Mouse (Mus musculus) Patski (cell line): Measurements from ENCODE around the gene Parp1. TPM values are rescaled to one million over a fixed set of nuclear protein-coding genes. Genes with fewer than 3 reads are reported as not detected.
"Not testable (repeated sequence)": the region's sequence is repeated elsewhere in the genome, so short reads cannot be mapped to it uniquely, and the experiment has no call there.

ENCODE experiments used
- ATAC-seq: fragments of 100-300 bp; one replicate; pipeline ENCODE4 v1.8.0; 2021
- CTCF ChIA-PET: fragments of 350-600 bp; sonication (Branson Sonifier 250); formaldehyde crosslinking; loops from one replicate; lab custom pipeline; 2022; ENCODE audit warnings: inconsistent platforms; lab: Charles Lee
- POLR2A ChIA-PET: fragments of 350-600 bp; sonication (Branson Sonifier 250); formaldehyde crosslinking; loops from one replicate; lab custom pipeline; 2022; ENCODE audit warnings: antibody characterized with exemption, inconsistent platforms; lab: Charles Lee
- DNase-seq: peaks from one replicate; pipeline ENCODE4 v3.0.0-alpha.2; 2011; ENCODE audit warnings: low read depth, low spot score
- H3K27me3 ChIP-seq: fragments of 371-371 bp; one replicate; pipeline ENCODE4 v1.5.1; 2021
- CTCF ChIP-seq: fragments of 100-300 bp; IDR thresholded peaks from one replicate; pipeline ENCODE4 v1.5.1; 2021
- in situ Hi-C: fragments of 300-500 bp; cut with MboI; formaldehyde crosslinking; loops from 3 replicates; pipeline ENCODE4 v1.11.1; 2018; ENCODE audit warnings: low pct_unique_long_range_greater_than_20kb, mixed read lengths
- polyA plus RNA-seq: library from polyadenylated mRNA; unstranded; gene quantifications from one replicate; pipeline ENCODE4 v1.2.3, GENCODE M21; 2021

The Parp1 gene
- polyA plus RNA-seq, 1 experiment from 2014 or later = 99.1 TPM

DNA sequence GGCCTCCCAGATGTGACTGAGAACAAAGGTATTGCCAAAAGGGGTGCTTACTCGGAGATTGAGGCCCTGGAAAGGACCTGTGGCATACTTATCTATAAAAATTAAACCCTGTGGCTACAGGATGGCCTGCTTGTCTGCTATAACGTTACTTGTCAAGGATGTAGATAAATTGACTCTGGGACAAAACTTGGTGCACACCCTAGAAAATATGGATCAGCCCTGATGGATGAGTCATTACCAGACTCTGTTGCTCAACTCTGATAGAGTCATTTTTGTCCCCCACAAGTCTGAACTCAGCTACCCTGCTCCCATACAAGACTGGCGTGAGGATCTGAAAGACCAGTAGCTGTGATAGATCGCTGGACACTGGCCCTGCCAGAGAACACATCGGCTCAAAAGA, 11.8 kb upstream of the Parp1 start:
- ATAC-seq (no peak), DNase-seq (no peak)
- ChIA-PET CTCF (interaction anchor here (0.8 kb wide), 1 partner anchor 123 kb away, joined by 3 read pairs; no protein-coding TSS in a partner anchor), POLR2A (no interaction called here)
- TF ChIP-seq CTCF = no peak
- H3K27me3 ChIP-seq = peaks cover 28% of the 10 kb centered on the region
- in situ Hi-C loops = no loop called here

GRCm38 (mm10) chr1:180559454-180559853, 9.3 kb upstream of the Parp1 start:
- POLR2A ChIA-PET = no interaction called here
- H3K27me3 ChIP-seq = peaks cover 30% of the 10 kb centered on the region
- in situ Hi-C loops = no loop called here
- CTCF ChIA-PET = interaction anchor here (1.0 kb wide), 1 partner anchor 8 kb away, joined by 3 read pairs; no protein-coding TSS in a partner anchor
- DNase-seq (no peak), ATAC-seq (no peak)
- no peak for TF ChIP-seq CTCF

- in situ Hi-C loops = no loop called here
- POLR2A ChIA-PET = no interaction called here
These were observed 7.5 kb upstream of the Parp1 start for GRCm38 (mm10) chr1:180561187-180561586.

DNA sequence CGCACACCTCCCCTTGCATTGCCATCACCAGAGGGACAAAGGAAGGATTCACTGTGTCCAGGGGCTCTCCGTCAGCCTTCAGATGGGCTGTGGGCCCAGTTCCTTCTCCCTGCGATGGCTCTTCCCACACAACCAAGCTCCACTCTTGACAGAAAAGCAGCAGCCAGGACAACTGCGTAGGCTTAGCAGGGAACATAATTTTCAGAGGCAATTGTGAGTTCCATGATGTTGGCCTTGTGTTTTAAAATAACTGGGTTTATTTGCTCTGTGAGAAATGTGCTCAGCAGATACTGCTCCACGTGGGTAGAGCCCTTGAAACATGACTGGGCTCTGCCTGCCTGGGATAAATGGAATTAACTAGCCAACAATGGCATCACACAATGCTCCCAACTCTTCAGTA, 3.8 kb upstream of the Parp1 start:
- ChIA-PET CTCF (no interaction called here), POLR2A (no interaction called here)
- in situ Hi-C loops = no loop called here
- DNase-seq = no peak
- no peak for TF ChIP-seq CTCF
- ATAC-seq = no peak
- H3K27me3 ChIP-seq = peaks cover 19% of the 10 kb centered on the region

More at GRCm38 (mm10) chr1:180561187-180561586, 7.5 kb upstream of the Parp1 start:
- no peak for DNase-seq
- ATAC-seq = no peak
- peaks cover 22% of the 10 kb centered on the region for H3K27me3 ChIP-seq
- no peak for TF ChIP-seq CTCF
- CTCF ChIA-PET = no interaction called here

DNA sequence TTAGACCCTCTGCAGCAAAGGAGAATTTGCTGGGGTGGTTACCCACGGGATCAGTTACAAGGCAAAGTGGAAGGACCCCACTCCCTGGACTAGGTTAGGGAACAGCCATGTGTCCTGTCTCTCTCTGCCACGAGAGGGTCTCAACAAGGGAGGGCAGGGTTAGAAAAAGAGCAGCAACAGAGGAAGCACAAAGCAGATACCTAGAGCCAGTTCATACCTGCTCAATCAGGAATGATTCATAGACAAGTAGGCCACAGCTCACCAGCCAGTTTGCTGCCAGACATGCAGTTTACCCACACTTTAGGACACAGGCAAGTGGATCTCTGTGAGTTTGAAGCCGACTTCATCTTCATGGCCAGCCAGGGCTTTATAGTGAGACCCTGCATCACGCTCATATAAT, 963 bp upstream of the Parp1 start:
- DNase-seq (no peak), ATAC-seq (no peak)
- no peak for TF ChIP-seq CTCF
- peaks cover 6% of the 10 kb centered on the region for H3K27me3 ChIP-seq
- POLR2A ChIA-PET = no interaction called here
- in situ Hi-C loops = no loop called here
- CTCF ChIA-PET = no interaction called here

DNA sequence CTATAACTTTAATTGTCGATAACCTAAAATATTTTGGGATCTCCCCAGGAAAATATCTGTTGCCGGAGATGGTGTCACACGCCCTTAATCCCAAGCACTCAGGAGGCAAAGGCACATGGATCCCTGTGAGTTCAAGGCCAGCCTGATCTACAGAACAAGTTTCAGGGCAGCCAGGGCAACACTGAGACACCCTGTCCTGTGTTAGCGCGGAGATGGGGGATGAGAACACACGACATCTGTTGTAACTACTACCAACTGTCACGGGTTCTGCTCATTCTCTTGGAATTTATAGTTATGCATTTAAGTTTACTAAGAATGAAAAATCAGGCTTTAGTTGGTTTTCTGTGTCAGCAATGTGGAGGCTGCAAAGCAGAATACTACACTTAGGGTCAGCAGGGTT, 476 bp upstream of the Parp1 start:
- ATAC-seq = no peak
- ChIA-PET CTCF (no interaction called here), POLR2A (interaction anchor here (0.7 kb wide), 1 partner anchor 209 kb away, joined by 3 read pairs; no protein-coding TSS in a partner anchor)
- no peak for DNase-seq
- H3K27me3 ChIP-seq = peaks cover 6% of the 10 kb centered on the region
- in situ Hi-C loops = no loop called here
- no peak for TF ChIP-seq CTCF

GRCm38 (mm10) chr1:180569453-180569852, 729 bp downstream of the Parp1 start:
- in situ Hi-C loops = no loop called here
- CTCF ChIA-PET = no interaction called here
- peaks cover 3% of the 10 kb centered on the region for H3K27me3 ChIP-seq
- POLR2A ChIA-PET = no interaction called here
- no peak for TF ChIP-seq CTCF
- no peak for DNase-seq
- ATAC-seq = no peak

DNA sequence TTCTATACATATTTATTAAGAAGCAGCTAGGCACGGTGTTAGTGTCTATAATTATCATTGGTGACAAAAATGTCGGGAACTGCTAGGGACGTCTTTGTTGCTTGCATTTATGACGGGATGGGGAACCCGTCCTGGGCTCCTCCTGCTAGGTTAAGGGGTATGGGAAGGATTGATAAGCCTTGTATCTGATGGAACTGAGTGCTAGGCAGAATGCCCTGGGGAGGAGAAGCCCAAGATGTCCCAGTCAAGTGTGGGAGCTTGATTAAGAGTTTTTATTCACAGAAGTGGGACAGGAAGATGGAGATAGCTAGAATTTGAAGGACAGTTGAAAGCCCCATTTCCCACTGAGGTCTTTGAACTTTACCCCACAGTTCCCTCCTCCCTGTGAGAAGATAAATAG, 1.5 kb downstream of the Parp1 start:
- in situ Hi-C loops = no loop called here
- no peak for TF ChIP-seq CTCF
- POLR2A ChIA-PET = no interaction called here
- DNase-seq = no peak
- H3K27me3 ChIP-seq = no peaks in the 10 kb centered on the region
- CTCF ChIA-PET = no interaction called here
- no peak for ATAC-seq

GRCm38 (mm10) chr1:180571018-180571589, 2.4 kb downstream of the Parp1 start:
- no peak for TF ChIP-seq CTCF
- in situ Hi-C loops = no loop called here
- ChIA-PET POLR2A (interaction anchor here (0.6 kb wide), 1 partner anchor 35 kb away, joined by 4 read pairs; no protein-coding TSS in a partner anchor), CTCF (interaction anchor here (1.1 kb wide), 1 partner anchor 45 kb away, joined by 3 read pairs; no protein-coding TSS in a partner anchor)
- ATAC-seq = no peak
- no peak for DNase-seq
- H3K27me3 ChIP-seq = no peaks in the 10 kb centered on the region

GRCm38 (mm10) chr1:180571721-180572120, 3.0 kb downstream of the Parp1 start:
- in situ Hi-C loops = not testable (repeated sequence)

GRCm38 (mm10) chr1:180572154-180572553, 3.4 kb downstream of the Parp1 start:
- in situ Hi-C loops = no loop called here
- ChIA-PET CTCF (interaction anchor here (1.1 kb wide), 1 partner anchor 46 kb away, joined by 3 read pairs; no protein-coding TSS in a partner anchor), POLR2A (no interaction called here)
- DNase-seq = no peak
- no peak for TF ChIP-seq CTCF
- H3K27me3 ChIP-seq = no peaks in the 10 kb centered on the region
- no peak for ATAC-seq

More at GRCm38 (mm10) chr1:180571721-180572120, 3.0 kb downstream of the Parp1 start:
- DNase-seq, POLR2A ChIA-PET, H3K27me3 ChIP-seq, ATAC-seq: not testable (repeated sequence)
- CTCF ChIA-PET = interaction anchor here (1.1 kb wide), 1 partner anchor 45 kb away, joined by 3 read pairs; no protein-coding TSS in a partner anchor

GRCm38 (mm10) chr1:180576524-180576923, 7.8 kb downstream of the Parp1 start:
- in situ Hi-C loops = no loop called here
- H3K27me3 ChIP-seq = no peaks in the 10 kb centered on the region
- DNase-seq = no peak
- ChIA-PET POLR2A (no interaction called here), CTCF (no interaction called here)
- TF ChIP-seq CTCF = no peak
- ATAC-seq = no peak
